Mouse (Mus musculus) MEL (cell line): ENCODE results near the gene Tex22. TPM values are rescaled to one million over a fixed set of nuclear protein-coding genes. Genes with fewer than 3 reads are reported as not detected.
A peak's percentile ranks its signal among the peaks of the same experiment; 100 is the strongest.

ENCODE experiments used
- DNase-seq: peaks from one replicate; pipeline ENCODE4 v3.0.0; 2011; ENCODE audit warnings: low read depth, low spot score
- H3K27ac ChIP-seq: 2 replicates; pipeline ENCODE4 v1.5.1; 2012; ENCODE audit warnings: low read depth, mild to moderate bottlenecking, control low read depth, low read length, moderate library complexity; ENCODE audit not compliant: control insufficient read depth
- H3K27me3 ChIP-seq, 2 experiments: fragments of 150-350 bp in 1 of 2; sonication (generic) in 1 of 2; 2 replicates each; pipeline ENCODE4 v1.6.1; 2012; ENCODE audit warnings: low read length in 2 of 2, mild to moderate bottlenecking in 2 of 2, improper control_type of control experiment in 1 of 2, moderate library complexity in 1 of 2; ENCODE audit not compliant: insufficient read depth in 2 of 2, control insufficient read depth in 1 of 2
- H3K36me3 ChIP-seq, 2 experiments: 2 replicates each; pipeline ENCODE4 v1.6.1; 2012 to 2014; ENCODE audit warnings: low read length in 2 of 2, improper control_type of control experiment in 1 of 2, inconsistent platforms in 1 of 2, mild to moderate bottlenecking in 1 of 2; ENCODE audit not compliant: insufficient read depth in 2 of 2, control insufficient read depth in 1 of 2
- H3K4me1 ChIP-seq, 2 experiments: fragments of 150-350 bp in 1 of 2; sonication (generic) in 1 of 2; 2 replicates each; pipeline ENCODE4 v1.6.1; 2012; ENCODE audit warnings: low read length in 2 of 2, improper control_type of control experiment in 1 of 2, mild to moderate bottlenecking in 1 of 2; ENCODE audit not compliant: insufficient read depth in 2 of 2, control insufficient read depth in 1 of 2
- H3K4me3 ChIP-seq, 2 experiments: fragments of 150-350 bp in 1 of 2; sonication (generic) in 1 of 2; 2 replicates each; pipeline ENCODE4 v1.5.1; 2012; ENCODE audit warnings: low read depth in 2 of 2, low read length in 2 of 2, mild to moderate bottlenecking in 2 of 2, moderate library complexity in 2 of 2, control low read depth in 1 of 2, improper control_type of control experiment in 1 of 2; ENCODE audit not compliant: control insufficient read depth in 1 of 2, insufficient read depth in 1 of 2
- H3K79me2 ChIP-seq: 2 replicates; pipeline ENCODE4 v1.6.1; 2012; ENCODE audit warnings: mild to moderate bottlenecking, low read length, moderate library complexity; ENCODE audit not compliant: control insufficient read depth, poor library complexity, insufficient read depth
- H3K9ac ChIP-seq: 2 replicates; pipeline ENCODE4 v1.6.1; 2012; ENCODE audit warnings: low read depth, mild to moderate bottlenecking, control low read depth, low read length, moderate library complexity; ENCODE audit not compliant: control insufficient read depth, poor library complexity, severe bottlenecking
- H3K9me3 ChIP-seq: fragments of 150-350 bp; sonication (generic); replicated peaks from 2 replicates; pipeline ENCODE4 v1.6.1; 2012; ENCODE audit warnings: mild to moderate bottlenecking, low read length, improper control_type of control experiment, moderate library complexity; ENCODE audit not compliant: insufficient read depth
- BHLHE40 ChIP-seq: IDR thresholded peaks from 2 replicates; pipeline ENCODE4 v1.6.1; 2012; ENCODE audit warnings: low read depth, mild to moderate bottlenecking, inconsistent platforms, low read length, improper control_type of control experiment, borderline replicate concordance
- CHD2 ChIP-seq: IDR thresholded peaks from 2 replicates; pipeline ENCODE4 v1.6.1; 2011; ENCODE audit warnings: low read length, improper control_type of control experiment
- CTCF ChIP-seq, 3 experiments: IDR thresholded peaks in 2 of 3; conservative IDR thresholded peaks in 1 of 3; 2 replicates each; pipeline ENCODE4 v1.5.1; 2011 to 2012; ENCODE audit warnings: low read length in 3 of 3, low read depth in 2 of 3, mild to moderate bottlenecking in 2 of 3, improper control_type of control experiment in 1 of 3, inconsistent platforms in 1 of 3, mixed read lengths in 1 of 3, moderate library complexity in 1 of 3; ENCODE audit not compliant: control insufficient read depth in 1 of 3, insufficient read depth in 1 of 3, poor library complexity in 1 of 3, severe bottlenecking in 1 of 3
- E2F4 ChIP-seq: IDR thresholded peaks from 2 replicates; pipeline ENCODE4 v1.6.1; 2011; ENCODE audit warnings: low read depth, low read length, improper control_type of control experiment, borderline replicate concordance
- ELF1 ChIP-seq: IDR thresholded peaks from 2 replicates; pipeline ENCODE4 v1.6.1; 2014; ENCODE audit warnings: low read depth, mild to moderate bottlenecking, inconsistent platforms, low read length, improper control_type of control experiment, moderate library complexity
- EP300 ChIP-seq, 2 experiments: IDR thresholded peaks; 2 replicates each; pipeline ENCODE4 v1.6.1; 2011; ENCODE audit warnings: improper control_type of control experiment in 2 of 2, low read length in 2 of 2, low read depth in 1 of 2, mild to moderate bottlenecking in 1 of 2
- ETS1 ChIP-seq: IDR thresholded peaks from 2 replicates; pipeline ENCODE4 v1.6.1; 2012; ENCODE audit warnings: low read depth, mild to moderate bottlenecking, inconsistent platforms, low read length, improper control_type of control experiment, moderate library complexity
- MAFK ChIP-seq: IDR thresholded peaks from 2 replicates; pipeline ENCODE4 v1.6.1; 2011; ENCODE audit warnings: low read depth, mild to moderate bottlenecking, low read length, improper control_type of control experiment, borderline replicate concordance
- MAX ChIP-seq: IDR thresholded peaks from 2 replicates; pipeline ENCODE4 v1.6.1; 2011; ENCODE audit warnings: low read length, improper control_type of control experiment
- MEF2A ChIP-seq: IDR thresholded peaks from 2 replicates; pipeline ENCODE4 v1.6.1; 2014; ENCODE audit warnings: low read depth, mild to moderate bottlenecking, inconsistent platforms, low read length, improper control_type of control experiment; ENCODE audit not compliant: poor library complexity, insufficient replicate concordance, severe bottlenecking; ENCODE audit errors: extremely low read depth
- MXI1 ChIP-seq: IDR thresholded peaks from 2 replicates; pipeline ENCODE4 v1.6.1; 2011; ENCODE audit warnings: mild to moderate bottlenecking, low read depth, low read length, improper control_type of control experiment
- MYB ChIP-seq: IDR thresholded peaks from 2 replicates; pipeline ENCODE4 v1.6.1; 2011; ENCODE audit warnings: mild to moderate bottlenecking, low read depth, low read length, improper control_type of control experiment
- MYC ChIP-seq: IDR thresholded peaks from 2 replicates; pipeline ENCODE4 v1.6.1; 2011; ENCODE audit warnings: low read depth, mild to moderate bottlenecking, low read length, improper control_type of control experiment, moderate library complexity
- RAD21 ChIP-seq: IDR thresholded peaks from 2 replicates; pipeline ENCODE4 v1.6.1; 2011; ENCODE audit warnings: mild to moderate bottlenecking, low read depth, low read length, improper control_type of control experiment
- SMC3 ChIP-seq: IDR thresholded peaks from 2 replicates; pipeline ENCODE4 v1.6.1; 2011; ENCODE audit warnings: low read depth, low read length, improper control_type of control experiment
- TAL1 ChIP-seq: IDR thresholded peaks from 2 replicates; pipeline ENCODE4 v1.6.1; 2012; ENCODE audit warnings: mild to moderate bottlenecking, inconsistent platforms, low read length, moderate library complexity, mixed read lengths
- TBP ChIP-seq: IDR thresholded peaks from 2 replicates; pipeline ENCODE4 v1.8.0; 2011; ENCODE audit warnings: low read depth, low read length, improper control_type of control experiment
- TCF12 ChIP-seq: IDR thresholded peaks from 2 replicates; pipeline ENCODE4 v1.6.1; 2014; ENCODE audit warnings: low read depth, mild to moderate bottlenecking, inconsistent platforms, low read length, improper control_type of control experiment, moderate library complexity
- USF2 ChIP-seq, 2 experiments: IDR thresholded peaks; 2 replicates each; pipeline ENCODE4 v1.6.1; 2011 to 2012; ENCODE audit warnings: improper control_type of control experiment in 2 of 2, low read length in 2 of 2, borderline replicate concordance in 1 of 2, inconsistent platforms in 1 of 2, low read depth in 1 of 2, mild to moderate bottlenecking in 1 of 2; ENCODE audit not compliant: insufficient read depth in 1 of 2
- ZC3H11A ChIP-seq: IDR thresholded peaks from 2 replicates; pipeline ENCODE4 v1.6.1; 2012; ENCODE audit warnings: low read depth, mild to moderate bottlenecking, inconsistent platforms, low read length, improper control_type of control experiment
- ZKSCAN1 ChIP-seq: IDR thresholded peaks from 2 replicates; pipeline ENCODE4 v1.6.1; 2012; ENCODE audit warnings: low read depth, mild to moderate bottlenecking, inconsistent platforms, low read length, improper control_type of control experiment, moderate library complexity
- ZNF384 ChIP-seq: IDR thresholded peaks from 2 replicates; pipeline ENCODE4 v1.6.1; 2012; ENCODE audit warnings: low read depth, mild to moderate bottlenecking, inconsistent platforms, low read length, improper control_type of control experiment
- polyA plus RNA-seq, 2 experiments: library from polyadenylated mRNA; stranded (reverse) in 1 of 2; unstranded in 1 of 2; fragments of >175 nt in 1 of 2; fragments of >200 nt in 1 of 2; gene quantifications; 2 replicates each; pipeline versions ENCODE4 v1.2.1 to v1.2.4; 2012; ENCODE audit warnings: low replicate concordance in 2 of 2, low read depth in 1 of 2; ENCODE audit not compliant: insufficient read length in 2 of 2, insufficient read depth in 1 of 2, missing spikeins in 1 of 2
- total RNA-seq: library from RNA; depleted of rRNA; stranded (reverse); fragments of 300-350 nt; gene quantifications from 2 replicates; pipeline ENCODE4 v1.2.3, GENCODE M21; 2012

Gene Tex22
- total and polyA plus RNA-seq, 3 experiments = 0.43 to 0.65 TPM; not detected in 1

DNA sequence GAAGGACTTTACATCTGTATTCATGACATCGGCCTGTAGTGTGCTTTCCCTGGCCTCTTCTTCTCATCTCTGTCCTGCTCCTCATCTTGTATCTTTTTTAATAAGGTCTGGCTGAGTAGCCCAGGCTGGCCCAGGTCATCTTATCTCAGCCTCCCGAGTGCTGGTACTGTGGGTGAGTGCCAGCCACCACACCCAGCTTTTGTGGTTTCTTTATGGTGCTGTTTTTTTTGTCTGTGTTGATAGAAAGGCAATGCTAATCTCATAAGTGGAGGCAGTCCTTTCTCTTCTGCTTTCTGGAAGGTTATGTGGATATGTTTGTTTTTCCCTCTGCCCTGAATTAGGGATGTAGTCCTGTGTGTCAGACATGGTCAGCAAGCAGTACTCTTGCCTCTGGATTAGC is 31.8 kb upstream of the Tex22 start (continued):
- TF ChIP-seq SMC3 = no peak; the same call in 1 of the 2 replicates
- TF ChIP-seq CHD2 = peak; percentile 30; the same call in 1 of the 2 replicates
- peak; percentile 77 for TF ChIP-seq BHLHE40
- TF ChIP-seq USF2 (IDR thresholded peaks at IDR 0.05; ENCODE audit: borderline replicate concordance in 1 of 2, insufficient read depth in 1 of 2, low read depth in 1 of 2, low read length in 2 of 2) = no peak
- peak; percentile 46; the same call in 1 of the 2 replicates for TF ChIP-seq MYB

DNA sequence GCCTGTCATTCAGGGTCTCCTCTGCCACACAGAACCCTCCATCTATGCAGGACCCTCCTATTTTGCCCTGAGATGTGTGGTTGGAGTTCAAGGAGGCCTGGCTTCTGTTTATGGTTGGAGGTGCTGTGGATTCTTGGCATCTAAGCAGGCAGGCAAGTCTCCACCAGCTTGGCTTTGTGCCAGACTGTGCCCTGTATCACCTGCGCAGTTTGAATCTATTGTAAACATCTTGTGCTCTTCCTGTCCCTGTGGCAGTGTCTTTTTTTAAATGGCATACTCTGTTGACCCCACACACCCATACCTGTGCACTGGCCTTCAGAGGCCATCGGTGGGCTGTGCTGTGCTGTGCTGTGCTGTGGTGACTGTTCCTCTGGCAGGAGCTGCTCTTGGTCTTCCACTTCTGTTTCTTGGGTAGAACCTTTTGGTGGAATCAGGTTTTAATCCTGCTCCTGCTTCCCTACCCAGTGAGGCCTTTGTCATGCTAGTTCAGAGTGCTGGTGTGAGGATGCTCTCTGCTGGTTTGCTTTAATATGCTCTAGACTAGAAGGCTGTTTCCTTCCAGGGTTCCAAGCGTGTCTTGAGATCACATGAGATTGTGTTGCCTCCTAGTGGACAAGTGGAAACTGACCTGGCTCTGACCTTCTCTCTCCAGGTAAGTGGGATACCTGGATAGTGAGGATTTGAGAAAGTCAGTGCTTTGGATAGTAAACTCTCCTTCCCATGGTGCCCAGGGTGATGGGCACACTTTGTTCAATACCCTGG is 29.2 kb upstream of the Tex22 start:
- Histone ChIP-seq H3K9me3 (no peaks in the 10 kb centered on the region), H3K79me2 (no peaks in the 10 kb centered on the region), H3K4me3 (no peak overlapping the region), H3K27me3 (no peaks in the 10 kb centered on the region), H3K9ac (no peak overlapping the region), H3K4me1 (peaks cover 32 to 42% of the 10 kb centered on the region in 2 experiments), H3K27ac (no peak overlapping the region), H3K36me3 (peaks cover 0 to 33% of the 10 kb centered on the region in 2 experiments; a peak in 3 of 4 replicates)
- no peak for TF ChIP-seq E2F4
- TF ChIP-seq MYC = 0 out of 2 replicates have a peak, but pooled peaks have one; percentile 27
- 0 out of 2 replicates have a peak, but pooled peaks have one; percentile 25 for TF ChIP-seq ETS1
- TF ChIP-seq TAL1 = no peak
- TF ChIP-seq CTCF (IDR thresholded peaks at IDR 0.05 in 2 of 3, conservative IDR thresholded peaks at IDR 0.05 in 1 of 3; ENCODE audit: control insufficient read depth in 1 of 3, insufficient read depth in 1 of 3, low read depth in 2 of 3, low read length in 3 of 3, poor library complexity in 1 of 3, severe bottlenecking in 1 of 3) = peak in 2 of 3 experiments; percentile 43 to 61; a peak in 4 of 6 replicates
- TF ChIP-seq EP300 (IDR thresholded peaks at IDR 0.05; ENCODE audit: low read depth in 1 of 2, low read length in 2 of 2) = peak; percentile 34 to 37; a peak in 1 of 4 replicates
- peak; percentile 53 for TF ChIP-seq SMC3
- TF ChIP-seq ZC3H11A = peak; percentile 22; the same call in 1 of the 2 replicates
- TF ChIP-seq RAD21 = peak; percentile 61
- 0 out of 2 replicates have a peak, but pooled peaks have one; percentile 26 for TF ChIP-seq MXI1
- TF ChIP-seq TCF12 = 0 out of 2 replicates have a peak, but pooled peaks have one; percentile 18
- DNase-seq = peak; percentile 30

DNA sequence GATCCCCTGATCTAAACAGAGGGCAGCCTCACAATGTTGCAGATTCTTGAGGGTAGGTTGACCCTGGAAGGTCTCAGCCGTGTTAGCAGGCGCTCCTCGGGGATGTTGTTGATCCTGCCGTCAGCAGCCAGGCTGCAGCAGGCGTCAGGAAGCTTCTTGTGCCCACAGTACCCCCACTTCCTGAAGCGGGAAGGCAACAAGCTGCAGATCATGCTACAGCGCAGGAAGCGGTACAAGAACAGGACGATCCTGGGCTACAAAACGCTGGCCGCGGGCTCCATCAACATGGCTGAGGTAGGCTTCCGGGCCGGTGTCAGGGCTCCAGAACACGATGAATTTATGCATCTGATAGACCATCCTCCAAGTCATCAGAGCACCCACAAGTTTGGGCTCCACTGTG is 27.4 kb upstream of the Tex22 start:
- Histone ChIP-seq H3K27me3 (no peaks in the 10 kb centered on the region), H3K4me3 (no peak overlapping the region), H3K79me2 (no peaks in the 10 kb centered on the region), H3K9ac (no peak overlapping the region), H3K27ac (no peak overlapping the region), H3K36me3 (peaks cover 0 to 20% of the 10 kb centered on the region in 2 experiments; a peak in 3 of 4 replicates), H3K4me1 (peaks cover 20 to 26% of the 10 kb centered on the region in 2 experiments), H3K9me3 (no peaks in the 10 kb centered on the region)
- no peak for TF ChIP-seq CHD2
- TF ChIP-seq SMC3 = no peak
- TF ChIP-seq ZKSCAN1 = no peak
- no peak for TF ChIP-seq ZNF384
- TF ChIP-seq MAFK = no peak
- TF ChIP-seq RAD21 = no peak
- no peak for TF ChIP-seq TAL1
- TF ChIP-seq MEF2A = no peak
- TF ChIP-seq ELF1 = no peak
- TF ChIP-seq MAX = no peak
- TF ChIP-seq E2F4 = no peak
- no peak for TF ChIP-seq TBP
- no peak for DNase-seq
